Mouse (Mus musculus): ENCODE measurements at regions not wholly inside any gene's neighbourhood (a gene's known extent, or its start where the extent isn't known, plus 50 kb on each side); places are given as distances from the start of the nearest gene placed in this dataset.

DNA sequence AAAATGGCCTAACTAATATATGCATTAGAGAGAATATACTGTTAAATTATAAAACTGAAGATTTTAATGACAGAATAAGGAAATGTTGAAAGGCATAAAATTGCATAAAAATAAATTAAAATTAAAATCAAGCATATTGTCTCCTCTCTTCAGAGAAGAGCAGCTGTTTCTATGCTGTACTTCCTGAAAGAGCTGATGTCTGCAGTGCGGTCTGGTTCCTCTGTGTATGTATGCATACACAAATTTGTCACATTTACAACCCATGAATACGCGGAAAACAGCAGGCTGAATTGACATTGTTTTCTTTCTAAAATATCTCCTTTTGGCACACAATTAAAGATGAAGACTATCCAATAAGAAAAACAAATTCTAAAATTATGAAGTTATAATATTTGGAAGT, 278.5 kb downstream of the Olfr1505 start:
- no peak for DNase-seq (ENCODE audit: low read depth)

DNA sequence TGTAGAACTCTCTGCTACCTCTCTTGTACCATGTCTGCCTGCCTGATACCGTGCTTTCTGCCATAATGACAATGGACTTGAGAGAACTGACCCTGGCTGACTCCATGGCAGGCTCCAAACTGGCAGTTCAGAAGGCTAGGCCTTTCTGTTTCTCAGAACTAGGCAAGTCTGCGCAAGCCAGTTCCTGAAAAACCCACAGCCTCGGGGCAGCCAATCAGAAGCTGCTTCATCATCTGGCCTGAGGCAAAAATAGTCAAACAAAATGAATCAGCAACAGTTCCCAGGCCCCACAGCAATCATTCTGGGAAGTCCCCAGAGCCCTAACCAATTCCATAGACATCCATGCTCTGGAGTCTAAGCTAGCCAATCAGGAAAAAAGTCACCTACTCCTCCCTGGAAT, 284.5 kb downstream of the Olfr1505 start:
- no peak for DNase-seq (ENCODE audit: low read depth)

DNA sequence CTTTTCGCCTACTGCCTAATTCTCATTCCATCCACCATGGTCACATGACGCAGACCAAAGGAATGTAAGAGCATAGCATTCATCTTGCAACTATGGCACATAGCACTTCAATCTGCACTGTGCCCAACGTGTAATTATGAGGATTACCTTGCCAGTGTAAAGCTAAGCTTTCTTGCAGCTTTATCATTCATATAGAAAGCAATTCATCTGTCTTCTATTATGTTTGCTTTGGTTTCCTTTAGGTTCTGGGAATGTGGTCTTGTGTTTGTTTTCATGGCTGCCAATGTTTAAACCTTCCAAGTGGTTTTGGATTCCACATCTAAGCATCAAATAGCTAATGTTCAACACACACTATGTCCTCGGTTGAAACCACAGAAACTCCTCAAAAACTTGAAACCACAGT, 307.2 kb downstream of the Olfr1505 start:
- DNase-seq (ENCODE audit: low read depth) = no peak

DNA sequence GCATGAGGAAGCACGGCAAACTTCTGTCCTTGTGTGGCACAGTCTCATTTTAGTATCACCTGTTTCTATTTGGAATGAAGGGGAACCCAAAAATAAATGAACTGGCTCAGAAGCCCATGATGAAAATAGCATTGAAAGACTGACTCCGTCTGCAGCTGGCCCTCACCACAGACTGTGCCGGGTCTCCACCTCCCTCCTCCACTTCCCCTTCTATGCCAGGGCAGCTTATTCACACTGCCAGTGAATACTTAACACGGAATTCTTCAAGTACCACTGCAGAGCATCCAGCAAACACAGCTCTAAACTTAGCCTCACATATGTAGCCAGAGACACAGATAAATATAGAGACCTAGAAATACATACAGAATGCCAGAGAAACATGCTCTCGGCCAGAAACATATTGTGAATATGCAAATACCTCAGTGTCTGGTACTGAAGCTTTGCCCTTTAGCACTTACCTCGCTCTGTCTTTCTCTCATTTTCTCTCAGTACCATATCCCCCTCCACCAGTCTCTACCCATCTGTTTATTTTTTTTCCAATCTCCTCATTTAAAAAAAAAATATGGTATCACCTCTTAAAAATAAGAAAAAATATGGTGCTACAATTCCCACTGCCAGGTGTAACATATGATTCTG, 311.8 kb downstream of the Olfr1505 start:
- DNase-seq (ENCODE audit: low read depth) = no peak

DNA sequence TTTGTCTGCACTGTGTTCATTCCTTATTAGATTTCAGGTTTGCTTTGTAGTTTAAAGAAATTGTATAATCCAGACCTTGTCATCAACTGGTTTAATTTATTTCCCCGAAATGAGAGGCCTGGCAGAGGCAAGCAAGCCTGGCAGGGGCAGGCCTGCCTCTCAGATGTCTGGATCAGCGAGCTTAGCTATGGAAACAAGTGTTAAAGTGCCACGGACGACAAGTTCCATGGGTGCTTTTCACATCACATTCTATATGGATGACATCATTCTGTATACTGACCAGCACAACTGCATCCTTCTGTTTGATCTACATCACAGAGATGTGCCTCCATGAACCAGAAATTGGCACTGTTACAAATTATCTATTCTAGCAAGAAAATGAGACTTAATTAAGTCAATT, 312.5 kb downstream of the Olfr1505 start:
- DNase-seq (ENCODE audit: low read depth) = no peak

DNA sequence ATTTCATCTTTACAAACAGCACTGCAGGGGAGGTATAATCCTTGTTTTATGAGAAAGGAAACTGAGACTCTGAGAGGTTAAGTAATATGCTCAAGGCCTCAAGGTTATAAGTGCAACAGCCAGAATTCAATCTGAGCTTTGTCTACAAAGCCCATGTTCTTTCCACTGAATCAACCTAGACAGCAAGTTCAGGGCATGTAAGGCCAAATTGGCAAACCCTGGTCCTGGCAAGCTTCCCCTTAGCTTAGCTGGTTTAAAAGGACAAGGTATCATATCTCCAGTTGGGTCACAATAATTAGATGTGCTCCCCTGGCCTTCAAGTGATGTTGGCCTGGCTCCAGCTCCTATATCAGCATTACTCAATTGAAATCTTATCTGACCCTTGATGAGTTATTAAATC, 313.2 kb downstream of the Olfr1505 start:
- DNase-seq (ENCODE audit: low read depth) = no peak

DNA sequence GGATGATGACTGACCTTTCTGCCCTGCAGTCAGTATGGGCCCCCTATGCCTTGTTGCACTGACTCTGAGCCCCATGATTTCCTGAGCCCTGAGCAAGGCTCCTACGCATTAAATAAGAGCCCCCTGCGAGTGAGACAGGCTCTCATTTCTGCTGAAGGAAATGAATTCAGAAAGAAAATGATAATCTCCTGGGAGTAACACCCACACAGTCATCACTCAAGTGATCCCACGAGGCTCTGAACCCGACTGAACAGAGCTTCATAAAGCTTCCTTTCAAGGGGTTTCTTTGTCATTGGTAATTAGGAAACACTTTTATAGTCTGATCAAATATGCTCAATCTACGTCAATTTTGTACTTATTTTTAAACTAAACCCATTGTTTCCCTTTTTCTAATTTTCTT, 330.2 kb downstream of the Olfr1505 start:
- no peak for DNase-seq (ENCODE audit: low read depth)

DNA sequence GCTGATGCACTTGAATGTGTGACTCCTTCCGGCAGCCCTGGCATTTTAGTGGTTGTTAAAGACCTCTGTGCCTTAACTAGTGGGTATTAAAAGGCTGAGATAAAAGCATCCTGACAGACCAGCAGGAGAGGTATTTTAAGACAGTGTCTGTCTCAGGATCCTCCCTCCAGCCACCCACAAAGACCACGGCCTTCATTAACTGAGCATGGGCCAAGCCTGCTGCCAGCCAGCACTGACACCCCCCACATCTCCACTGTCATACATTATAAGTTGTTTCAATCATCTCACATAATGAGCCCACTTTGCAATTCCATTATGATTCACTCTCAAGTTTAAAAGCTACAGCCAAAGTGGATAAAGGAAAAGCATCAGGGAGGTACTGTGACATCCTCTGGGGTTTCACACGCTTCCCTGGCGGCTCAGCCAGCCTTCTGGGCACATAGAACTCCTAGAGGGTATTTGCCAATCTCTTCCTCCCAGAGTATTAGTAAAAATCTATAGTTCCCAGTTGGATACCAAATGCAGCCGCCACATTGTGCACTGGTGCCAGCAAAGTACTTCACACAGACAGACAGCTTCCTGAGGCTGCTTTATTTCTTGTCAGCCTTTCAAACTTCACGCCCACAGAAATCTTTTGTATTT, 333.8 kb downstream of the Olfr1505 start:
- DNase-seq (ENCODE audit: low read depth) = no peak

DNA sequence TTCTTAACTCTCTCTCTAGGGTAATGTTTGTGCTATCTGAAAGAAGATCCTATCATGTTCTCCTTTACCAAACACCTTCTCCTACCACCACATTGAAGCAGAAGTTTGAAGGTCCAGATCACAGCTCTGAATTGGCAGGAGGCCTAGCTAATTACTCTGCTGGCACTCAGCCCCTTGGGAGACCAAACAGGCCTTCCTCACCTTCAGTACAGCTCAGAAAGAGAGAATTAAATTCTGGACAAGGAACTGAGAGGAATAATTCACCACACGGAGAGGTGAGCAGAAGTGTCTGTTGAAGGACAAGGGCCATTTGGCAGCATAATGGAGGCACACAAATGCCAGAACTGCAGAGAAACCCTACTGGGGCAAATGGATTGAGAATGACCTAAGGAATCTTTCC, 334.6 kb downstream of the Olfr1505 start:
- DNase-seq (ENCODE audit: low read depth) = no peak

DNA sequence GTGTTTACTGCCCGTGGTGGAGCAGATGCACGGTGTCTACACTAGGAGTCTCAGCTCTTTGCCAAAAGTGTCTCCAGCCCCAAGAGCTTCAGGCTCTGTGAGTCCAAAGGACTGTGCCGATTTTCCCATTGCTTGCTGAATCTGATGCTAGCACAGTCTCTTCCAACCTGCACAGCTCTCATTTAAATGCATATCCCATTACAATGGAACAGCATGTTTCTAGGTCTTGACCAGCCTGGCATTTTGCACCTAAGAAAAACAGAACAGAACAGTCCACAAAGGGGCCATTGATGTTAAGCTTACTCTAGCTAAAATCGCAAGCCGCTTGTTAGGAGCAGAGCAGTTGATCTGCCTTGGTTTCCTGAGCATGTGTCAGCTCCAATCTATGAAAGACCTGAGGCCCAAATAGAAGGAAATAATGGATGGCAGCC, 339.2 kb downstream of the Tle4 start:
- DNase-seq (ENCODE audit: low read depth) = no peak

DNA sequence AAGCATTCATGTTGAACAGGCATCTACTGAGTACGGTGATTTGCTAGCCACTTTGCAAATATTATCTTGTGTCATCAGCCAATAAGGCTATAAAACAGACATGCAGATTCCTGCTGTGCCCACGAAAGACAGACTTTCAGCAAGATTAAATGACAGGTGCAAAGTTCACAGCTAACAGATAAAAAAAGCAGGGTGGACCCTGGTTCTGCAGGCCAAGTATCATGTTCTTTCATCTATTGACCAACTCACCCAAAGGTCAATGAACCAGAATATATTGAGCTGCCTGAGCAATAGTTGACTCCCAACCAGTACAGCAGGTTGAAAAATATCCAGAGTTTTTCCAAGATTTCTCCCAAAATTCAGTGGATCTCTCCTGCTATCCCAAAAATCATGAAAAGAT, 338.6 kb downstream of the Tle4 start:
- DNase-seq (ENCODE audit: low read depth) = no peak

DNA sequence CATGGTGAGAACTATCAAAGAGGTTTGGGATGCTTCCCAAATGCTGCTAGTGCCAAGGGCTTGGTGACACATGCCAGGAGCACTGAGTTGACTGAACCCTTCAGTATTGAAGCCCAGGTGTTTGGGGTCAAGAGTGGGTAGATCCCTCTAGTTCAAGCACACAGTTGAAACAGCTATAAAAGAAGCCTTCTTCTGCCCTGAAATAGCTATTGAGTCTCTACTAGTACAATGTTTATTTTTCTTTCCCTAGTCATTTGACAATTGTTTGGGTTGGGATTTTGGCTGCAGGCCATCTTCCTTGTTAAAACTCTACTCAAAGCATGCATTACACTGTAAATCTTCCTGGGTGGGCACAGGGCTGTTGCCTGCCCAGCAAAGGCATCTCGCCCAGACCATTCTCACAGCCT, 308.5 kb downstream of the Tle4 start:
- no peak for DNase-seq (ENCODE audit: low read depth)

DNA sequence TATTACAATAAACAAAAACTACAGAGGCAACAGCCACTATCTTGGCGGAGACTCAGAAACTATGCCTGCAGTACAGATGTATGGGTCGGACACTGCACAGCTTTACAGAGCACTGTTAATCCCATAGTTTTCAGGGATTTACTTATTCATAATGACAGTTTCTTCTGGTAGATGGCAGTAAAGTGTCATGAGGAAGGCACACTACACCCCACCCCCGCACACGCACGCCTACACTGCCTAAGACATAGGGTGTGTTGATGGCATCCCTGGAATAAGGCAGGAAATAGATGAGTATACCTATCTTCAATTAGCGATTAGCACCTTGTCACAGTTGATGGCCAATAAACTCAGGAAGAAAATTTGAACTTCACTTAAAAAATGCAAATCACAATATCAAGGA, 306.9 kb downstream of the Tle4 start:
- no peak for DNase-seq (ENCODE audit: low read depth)

DNA sequence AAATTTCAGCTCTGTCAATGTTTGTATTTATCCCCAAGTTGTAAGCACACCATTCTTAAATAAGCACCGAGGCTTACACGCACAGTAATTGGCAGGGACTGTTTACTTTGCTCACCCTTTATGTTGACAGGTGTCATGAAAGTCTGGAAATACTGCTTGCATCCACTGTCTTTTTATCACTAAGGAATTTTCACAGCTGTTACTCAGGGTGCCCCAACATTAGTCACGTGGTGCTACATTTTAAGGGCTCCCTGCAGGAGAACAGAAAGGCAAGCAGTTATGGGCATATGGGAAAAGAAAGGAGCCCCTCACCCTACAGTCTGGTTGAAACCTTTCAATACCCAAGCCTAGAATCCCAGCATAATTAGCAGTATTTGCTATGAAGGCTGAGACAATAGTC, 304.7 kb downstream of the Tle4 start:
- no peak for DNase-seq (ENCODE audit: low read depth)

DNA sequence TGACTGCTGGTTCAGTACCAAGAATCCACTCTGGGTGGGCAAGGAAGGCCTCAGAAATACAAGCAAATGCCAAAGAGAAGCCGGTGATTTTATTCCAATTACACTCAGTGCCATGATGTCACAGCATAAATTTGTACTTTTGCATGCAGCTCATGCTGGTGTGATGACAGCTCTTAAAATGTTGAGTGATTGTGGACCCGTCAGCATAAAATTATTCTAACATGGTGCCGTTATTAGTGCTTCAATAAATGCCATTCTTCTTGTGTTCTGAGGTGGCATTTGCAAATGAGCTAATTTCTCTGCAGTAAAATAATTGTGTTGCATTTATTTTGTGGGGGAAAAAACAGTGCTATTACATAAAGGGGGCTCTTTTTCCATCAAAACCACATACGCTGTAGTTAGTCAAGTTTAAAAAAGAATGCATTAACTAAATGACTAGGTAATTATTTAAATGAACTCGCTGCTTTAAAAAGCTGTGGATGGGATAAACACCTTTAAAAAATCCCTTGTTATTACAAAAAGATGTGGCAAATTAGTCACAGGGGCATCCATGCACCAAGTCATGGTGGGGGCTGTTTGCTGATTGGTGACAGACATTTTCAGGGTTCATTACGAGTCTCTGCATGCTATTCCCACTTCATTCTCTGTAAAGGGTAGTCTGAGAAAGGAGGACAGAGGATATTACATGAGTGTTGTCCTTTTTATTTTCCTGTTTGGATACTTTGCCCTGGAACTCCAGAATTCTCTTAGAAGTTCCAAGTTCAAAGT, 296.5 kb downstream of the Tle4 start:
- DNase-seq (ENCODE audit: low read depth) = no peak

DNA sequence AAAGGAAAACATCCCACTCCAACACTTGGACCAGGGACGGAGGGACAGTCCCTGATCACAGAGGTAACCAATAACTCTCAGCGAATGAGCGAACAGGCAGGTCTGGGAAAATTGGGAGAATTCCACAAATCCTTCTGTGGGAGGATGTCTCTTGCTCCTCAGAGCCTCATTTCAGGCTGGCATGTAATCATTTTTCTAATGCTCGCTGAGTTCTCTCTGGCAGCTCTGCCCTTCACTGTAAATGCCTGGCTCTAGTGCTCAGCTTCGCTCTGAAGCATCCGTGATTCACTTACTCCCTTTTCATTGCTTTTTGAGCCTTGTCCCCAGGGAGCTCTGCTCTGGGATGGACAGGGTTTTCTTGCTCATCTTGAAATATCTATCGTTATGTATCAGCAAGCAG, 283.6 kb downstream of the Tle4 start:
- no peak for DNase-seq (ENCODE audit: low read depth)

DNA sequence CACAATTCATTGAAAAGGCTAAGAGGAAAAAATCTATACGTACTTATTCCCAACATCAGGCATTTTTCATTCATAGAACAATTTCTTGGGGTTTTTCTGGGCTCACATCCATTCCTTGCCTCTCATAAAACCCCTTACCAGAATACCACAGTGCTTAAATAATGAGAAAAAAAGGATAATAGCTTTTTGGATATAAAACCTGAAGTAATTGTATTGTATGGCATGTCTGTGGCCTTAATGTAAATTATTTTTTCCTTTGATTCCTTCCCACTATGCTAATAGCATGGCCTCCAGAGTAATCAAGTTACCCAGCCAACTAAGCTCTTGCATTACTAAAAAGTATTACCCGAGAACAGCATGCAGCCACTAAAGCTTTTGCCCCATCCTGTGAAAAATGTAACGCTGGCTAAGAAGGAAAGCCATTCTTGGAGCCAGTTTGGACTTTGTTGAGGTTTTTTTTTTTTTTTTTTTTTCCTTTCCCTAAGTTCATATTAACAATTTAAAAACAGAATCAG, 278.1 kb downstream of the Tle4 start:
- no peak for DNase-seq (ENCODE audit: low read depth)

DNA sequence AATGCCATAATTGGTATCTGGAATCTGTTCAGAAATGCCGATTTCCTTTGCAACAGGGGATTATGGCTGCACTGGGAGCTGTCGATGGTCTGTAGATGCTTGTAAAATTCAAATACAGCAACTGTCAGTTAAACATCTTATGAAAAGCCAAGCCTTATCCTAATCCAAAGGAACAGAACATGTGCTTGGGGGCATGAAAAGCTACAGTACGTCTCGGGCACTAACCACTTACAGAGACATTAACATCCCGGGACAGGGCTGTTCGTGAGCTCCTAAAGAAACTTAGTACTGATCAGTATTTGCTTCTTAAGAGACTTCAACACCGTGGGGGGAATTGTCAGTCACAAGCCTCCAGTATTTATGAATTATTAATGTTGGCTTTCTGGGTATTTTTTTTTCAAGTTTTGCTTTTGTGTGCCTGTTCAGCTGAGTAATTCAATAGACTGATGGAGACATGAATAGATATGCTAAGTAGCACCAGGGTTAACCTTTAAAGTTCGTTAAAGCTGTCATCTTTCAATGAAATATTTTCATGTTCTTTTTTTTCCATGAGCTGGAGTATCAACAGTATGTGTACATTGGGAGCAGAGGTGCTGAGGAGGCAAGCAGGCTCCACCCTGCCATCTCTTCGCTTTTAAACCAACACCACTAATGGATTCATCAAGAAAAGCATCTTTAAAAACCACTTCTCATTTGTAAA, 272.3 kb downstream of the Tle4 start:
- DNase-seq (ENCODE audit: low read depth) = no peak

DNA sequence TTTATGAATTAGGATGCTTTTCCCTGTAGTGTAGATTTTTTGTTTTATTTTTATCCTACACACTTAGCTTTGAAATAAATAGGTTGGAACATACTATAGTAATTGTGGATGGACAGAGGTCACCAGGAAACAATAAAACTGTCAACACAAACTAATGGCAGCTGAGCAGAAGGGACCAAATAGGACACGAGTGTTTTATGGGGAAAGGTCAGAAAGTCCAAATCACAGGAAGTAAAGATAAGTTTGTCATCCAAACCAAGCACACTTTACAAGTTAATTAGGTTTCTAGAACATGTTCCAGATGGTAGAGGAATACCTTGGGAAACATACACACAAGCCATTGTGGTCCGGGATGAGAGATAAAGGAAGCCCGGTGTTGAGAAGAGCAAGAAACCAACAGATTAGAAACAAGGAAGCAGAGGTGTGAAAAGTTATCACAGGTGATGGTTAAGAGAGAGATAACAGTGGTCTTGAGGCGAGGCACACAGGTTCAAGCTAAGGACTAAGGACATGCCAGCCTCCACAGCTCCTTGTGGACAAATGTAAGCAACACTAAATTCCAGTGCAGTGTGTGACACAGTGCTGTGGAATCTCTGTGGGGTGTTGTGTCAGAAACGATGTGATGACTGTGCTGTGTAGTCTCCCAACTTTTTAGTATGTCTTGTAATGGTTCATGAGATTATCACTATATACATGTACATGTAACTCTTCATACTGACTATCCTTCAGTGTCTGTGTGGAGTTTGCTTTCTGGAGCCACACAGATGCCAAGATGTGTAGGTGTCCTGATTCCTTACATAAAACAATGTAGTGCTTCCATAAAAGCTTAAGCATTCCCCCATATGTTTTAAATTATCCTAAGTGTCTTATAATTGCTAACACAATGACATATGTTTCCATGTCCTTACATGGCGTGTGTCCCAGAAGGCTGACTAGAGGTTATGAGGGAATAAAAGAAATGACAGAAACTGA, 264.5 kb downstream of the Tle4 start:
- DNase-seq (ENCODE audit: low read depth) = no peak

DNA sequence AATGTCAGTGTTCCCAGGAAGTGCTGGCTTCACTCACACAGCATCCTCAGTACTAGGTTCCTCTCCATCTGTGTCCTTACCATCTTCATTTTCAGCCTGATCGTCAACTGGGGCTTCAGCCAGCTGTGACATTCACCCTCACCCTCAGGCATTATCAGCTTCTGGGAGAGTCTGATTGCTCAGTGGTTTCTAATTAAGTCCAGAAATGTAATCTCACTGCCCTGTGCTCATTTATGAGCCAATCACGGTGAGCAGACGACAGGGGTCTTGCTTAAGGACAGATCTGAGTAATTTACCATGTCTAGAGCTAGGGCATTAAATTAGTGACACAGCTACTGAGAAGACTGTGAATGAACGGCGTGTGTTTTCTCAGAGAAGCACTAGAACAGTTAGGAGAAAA, 260.8 kb downstream of the Tle4 start:
- no peak for DNase-seq (ENCODE audit: low read depth)

DNA sequence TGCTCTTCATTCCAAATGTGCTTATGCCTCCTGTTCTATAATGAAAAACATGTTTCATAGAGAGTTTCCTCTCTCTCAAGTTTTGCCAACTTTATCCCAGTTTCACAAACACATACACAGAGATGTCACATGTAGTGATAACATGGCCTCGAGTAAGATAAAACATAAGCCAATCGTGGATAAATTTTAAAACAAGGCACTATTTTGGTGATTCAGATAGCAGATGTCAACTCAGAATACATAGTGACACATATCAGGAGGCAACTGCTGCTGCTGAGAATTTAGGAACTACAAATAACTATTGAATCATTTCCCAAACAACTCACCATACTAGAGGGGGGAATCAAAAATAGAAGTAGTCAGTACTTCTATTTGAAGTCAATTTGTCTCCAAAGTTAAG, 257.1 kb downstream of the Tle4 start:
- no peak for DNase-seq (ENCODE audit: low read depth)

Measured in c-Kit-positive CD71-positive TER-119-negative erythroid progenitor cells, embryonic 14.5 days (primary cell).